Mouse (Mus musculus) layer of hippocampus, adult 11-12 months (tissue): ENCODE data around the gene Zbtb20.
A peak's percentile ranks its signal among the peaks of the same experiment; 100 is the strongest.

Experiments
- DNase-seq: peaks from one replicate; pipeline ENCODE4 v3.0.0; 2022; ENCODE audit warnings: low spot score

Zbtb20 gene

DNA sequence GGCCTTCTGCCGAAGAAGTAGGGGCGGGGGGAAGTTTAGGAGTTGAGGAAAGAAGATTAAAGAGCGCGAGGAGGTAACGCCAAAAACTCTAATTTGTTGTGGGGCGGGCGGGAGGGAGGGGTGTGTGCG, at the start of gene Zbtb20:
Gene Zbtb20, plus strand, starts transcription at position 30 of the 129 bp plus-strand sequence.
- DNase-seq: no peak

DNA sequence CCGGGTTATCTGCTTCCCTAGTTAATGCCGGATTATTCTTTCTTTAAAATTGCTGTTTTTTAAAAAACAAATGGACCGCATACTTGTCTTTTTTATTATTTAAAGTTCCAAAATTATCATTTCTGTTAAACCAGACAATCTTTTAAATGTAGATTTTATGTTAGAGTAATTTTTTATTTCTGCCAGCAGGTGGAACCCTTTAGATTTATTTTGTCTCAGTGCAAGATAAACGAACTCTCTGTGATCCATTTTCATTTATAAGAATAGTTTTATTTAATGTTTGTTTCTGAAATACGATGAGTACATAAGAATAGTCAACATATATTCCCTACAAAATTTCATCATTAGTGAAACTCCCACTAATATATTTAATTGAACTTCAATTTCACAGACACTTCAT, 39.7 kb upstream of the Zbtb20 start:
- DNase-seq: no peak

DNA sequence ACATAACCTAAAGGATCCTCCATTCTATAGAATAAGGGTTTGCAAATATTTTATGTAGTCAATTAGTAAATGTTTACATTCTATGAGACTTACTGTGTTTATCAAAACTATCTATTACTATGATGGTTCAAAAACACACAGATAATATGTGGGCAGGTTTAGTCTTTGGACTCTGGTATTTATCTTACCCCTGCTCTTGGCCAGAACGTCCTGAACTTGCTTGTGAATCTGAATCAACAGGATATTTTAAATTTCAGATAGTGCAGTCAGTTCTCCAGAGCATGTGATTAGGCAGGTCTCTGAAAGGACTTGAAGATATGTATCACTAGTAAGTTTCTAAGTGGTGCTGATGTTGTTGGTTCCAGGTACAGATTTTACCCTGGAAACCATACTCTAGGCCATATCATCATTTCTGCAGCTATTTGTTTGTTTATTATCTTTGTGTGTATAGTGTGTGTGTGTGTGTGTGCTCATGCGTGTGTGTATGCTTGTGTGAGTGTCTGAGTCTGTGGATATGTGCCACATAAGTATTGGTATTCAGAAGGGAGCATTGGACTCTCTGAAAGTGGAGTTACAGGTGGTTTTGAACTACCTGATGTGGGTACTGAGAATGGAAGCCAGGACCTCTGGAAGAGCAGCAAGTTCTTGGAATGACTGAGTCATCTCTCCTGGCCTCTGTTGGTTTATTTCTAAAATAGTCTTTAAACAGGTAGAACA, 39.1 kb upstream of the Zbtb20 start:
- DNase-seq: no peak

DNA sequence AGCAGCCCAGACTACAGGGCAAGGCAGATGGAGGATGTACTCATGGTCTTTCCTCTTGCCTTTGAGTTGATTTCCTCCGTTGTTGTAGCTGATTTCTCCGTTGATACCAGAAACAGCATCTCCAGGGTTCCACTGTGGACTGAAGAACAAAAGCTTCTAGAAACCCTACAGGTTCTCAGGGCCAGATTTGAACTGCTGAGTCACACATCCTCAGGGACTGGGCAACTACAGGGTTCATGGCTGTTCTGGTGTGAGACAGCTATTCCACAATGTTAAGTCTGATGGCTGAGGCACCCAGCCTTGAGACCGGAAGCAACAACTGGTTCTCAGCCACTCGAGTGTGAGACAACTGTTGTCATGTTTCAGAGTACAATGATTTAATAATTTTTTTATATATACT, 37.5 kb upstream of the Zbtb20 start:
- no peak for DNase-seq

DNA sequence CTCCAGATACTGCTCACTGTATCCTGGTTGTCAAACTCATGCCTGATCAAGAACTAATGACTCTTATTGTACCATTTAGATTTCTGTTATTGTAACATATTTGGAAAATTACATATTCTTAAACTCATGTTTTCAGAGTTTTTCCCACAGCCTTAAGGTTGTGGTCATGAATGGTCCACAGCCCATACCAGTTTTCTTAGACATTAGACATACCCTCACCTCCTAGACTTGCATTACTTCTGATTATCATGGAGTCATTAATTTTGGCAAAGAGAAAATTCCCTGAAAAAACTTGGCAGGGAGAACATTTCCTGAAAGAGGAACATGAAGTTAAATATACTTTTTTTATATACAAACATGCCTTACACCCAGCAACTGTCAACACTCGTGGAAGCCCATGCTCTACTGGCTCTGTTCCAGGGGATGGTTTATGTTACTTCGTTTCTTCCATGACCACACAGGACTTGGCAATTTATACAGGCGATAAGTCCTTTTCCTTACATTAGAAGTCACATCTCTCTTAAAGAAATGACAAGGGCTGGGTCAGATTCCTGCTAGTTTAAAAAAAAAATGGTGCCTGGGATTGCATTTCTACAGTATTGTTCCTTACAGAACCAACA, 18.0 kb upstream of the Zbtb20 start:
- DNase-seq: no peak

DNA sequence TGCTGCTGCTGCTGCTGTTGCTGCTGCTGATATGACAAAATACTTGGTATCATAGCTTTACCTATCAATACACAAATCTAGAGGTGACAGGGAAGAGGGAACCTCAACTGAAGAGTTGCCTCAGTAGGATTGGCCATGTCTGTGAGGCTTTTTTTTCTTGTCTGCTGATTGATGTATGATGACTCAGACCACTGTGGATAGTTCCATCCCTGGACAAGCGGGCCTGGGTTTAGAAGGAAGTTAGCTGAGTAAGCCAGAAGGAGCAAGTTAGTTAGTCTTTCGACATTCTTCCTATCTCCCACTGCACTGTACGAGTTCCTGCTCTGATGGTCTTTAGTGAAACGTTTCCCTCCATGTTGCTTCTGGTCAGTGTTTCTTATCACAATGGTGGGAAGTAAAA, 16.4 kb upstream of the Zbtb20 start:
- no peak for DNase-seq

DNA sequence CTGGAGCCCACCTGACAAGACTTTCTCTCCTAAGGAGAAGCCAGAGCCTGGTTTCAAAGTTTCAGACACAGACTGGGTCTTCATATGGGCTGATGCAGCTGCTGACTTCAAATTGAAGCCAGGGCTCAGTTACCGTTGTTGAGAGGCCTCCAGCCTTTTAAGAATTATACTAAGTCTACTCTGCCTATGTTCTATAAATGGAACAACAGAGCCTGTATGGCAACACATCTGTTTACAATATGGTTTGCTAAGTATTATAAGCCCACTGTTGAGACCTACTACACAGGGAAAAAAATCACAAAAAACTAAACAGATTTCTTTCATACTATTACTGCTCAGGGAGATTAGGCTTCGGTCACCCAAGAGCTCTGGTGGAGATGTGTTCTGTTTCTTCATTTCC, 12.4 kb upstream of the Zbtb20 start:
- no peak for DNase-seq

DNA sequence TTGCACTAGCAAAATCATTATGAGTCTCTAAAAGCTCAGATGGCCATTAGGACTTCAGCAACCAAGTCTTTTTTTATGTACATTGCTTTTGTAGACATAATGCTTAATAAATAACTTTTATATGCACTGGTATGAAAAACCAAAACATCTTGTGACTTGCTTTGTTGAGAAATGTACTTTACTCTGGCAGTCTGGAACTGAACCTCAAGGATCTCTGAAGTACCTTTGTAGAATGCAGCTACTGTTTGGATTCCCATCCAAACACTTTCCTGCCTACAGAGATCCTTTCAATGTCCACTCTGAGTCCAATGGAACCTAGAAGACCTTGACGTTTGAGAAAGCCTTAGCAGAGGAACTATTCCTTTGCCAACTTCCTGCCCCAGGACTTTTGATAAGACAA, 9.6 kb upstream of the Zbtb20 start:
- no peak for DNase-seq

DNA sequence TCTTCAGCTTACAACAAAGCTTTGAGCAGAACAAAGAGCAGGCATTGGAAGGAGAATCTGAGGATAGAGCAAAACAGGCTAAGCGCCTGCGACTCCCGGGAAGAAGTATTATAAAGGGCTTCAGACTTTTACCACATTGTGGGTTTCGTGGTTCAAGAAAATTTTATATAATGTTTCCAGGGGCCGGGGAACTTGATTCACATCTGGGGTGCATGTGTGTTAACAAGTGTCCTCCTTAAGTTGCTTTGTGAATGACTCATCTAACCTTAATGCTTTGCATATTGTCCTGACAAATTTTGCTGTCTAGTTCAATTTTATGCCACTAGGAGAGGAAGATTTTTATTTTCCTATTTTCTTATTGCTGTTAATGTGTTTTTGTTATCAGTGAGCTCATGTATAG, 3.6 kb upstream of the Zbtb20 start:
- DNase-seq: no peak

DNA sequence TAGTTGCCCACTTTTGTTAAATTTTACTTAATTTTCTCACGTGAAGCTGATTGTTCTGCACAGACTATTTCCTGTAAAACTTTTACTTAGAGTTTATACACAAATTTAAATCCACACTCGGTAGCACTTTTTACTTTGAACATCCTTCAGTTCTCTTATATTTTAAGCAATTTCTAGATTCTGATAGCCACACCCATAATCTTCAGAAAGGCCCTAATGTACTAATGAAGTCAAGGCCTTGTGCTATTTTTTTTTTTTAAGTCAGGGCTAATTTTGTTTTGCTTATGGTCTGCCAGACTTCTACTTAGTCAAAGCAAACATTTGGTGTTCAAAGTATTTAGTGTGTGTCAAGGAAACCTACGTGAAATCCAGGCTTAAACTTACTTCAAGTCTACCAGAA, 1.7 kb upstream of the Zbtb20 start:
- no peak for DNase-seq

DNA sequence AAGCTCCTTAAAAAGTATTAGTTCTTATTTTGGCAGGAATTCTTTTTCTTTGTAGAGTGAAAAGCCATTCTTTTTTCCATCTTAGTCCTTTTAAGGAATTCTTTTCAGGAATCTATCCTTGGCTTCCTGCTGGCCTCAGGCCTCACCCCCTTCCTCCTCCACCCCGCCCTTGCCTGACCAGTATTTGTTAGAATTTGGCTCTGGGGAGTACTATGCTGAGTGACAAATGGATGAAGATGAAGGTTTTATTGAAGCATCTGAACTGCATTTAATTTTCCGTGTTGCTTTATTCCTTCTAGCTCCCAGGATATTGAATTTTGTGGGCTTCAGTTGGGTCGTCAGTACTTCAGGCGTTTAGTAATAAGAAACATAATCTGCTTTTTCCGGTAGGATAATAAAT, 1.2 kb upstream of the Zbtb20 start:
- DNase-seq: no peak

DNA sequence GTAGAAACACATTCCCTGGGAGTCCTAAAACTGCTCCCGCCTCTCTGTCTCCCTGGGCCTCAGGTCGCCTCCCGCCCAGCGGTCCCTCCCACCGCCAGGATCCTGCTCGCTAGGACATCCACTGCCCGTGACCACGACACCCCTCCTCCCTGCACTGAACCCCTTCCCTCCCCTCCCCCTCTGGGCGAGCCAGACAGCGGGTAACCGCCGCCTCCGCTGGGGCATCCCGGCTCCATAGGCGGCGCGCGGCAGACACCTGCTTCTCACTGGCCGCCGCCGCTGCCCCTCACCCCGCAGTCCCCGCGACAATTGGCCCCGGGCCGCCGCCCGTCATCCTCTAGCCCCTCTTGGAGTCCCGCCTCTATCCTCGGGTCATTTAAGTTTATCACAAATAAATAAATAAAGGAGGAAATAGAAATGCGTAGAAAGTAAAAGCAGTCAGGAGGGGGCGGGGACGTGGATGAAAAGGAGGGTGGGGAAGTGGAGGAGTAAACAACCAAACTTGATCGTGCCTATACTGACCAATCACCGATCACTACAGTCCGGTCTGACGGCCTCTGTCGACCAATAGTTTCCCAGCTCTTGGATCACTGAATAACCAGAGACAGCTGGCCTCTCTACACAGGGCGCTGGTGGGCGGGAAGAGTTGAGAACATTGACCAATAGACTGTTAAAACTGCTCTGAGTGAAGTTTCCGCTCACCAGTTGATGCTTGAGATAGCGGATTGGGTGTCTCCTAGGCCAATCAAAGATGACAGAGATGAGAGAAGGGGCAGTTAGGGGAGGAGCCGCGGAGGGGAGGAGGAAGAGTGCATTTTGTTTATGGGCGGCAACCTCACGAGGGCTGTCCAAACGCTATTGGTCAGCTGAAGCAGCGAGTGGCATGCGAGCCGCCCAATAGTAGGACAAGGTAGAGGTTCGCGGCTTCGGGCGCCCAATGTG, 500 bp upstream of the Zbtb20 start:
- DNase-seq: peak; percentile 99

DNA sequence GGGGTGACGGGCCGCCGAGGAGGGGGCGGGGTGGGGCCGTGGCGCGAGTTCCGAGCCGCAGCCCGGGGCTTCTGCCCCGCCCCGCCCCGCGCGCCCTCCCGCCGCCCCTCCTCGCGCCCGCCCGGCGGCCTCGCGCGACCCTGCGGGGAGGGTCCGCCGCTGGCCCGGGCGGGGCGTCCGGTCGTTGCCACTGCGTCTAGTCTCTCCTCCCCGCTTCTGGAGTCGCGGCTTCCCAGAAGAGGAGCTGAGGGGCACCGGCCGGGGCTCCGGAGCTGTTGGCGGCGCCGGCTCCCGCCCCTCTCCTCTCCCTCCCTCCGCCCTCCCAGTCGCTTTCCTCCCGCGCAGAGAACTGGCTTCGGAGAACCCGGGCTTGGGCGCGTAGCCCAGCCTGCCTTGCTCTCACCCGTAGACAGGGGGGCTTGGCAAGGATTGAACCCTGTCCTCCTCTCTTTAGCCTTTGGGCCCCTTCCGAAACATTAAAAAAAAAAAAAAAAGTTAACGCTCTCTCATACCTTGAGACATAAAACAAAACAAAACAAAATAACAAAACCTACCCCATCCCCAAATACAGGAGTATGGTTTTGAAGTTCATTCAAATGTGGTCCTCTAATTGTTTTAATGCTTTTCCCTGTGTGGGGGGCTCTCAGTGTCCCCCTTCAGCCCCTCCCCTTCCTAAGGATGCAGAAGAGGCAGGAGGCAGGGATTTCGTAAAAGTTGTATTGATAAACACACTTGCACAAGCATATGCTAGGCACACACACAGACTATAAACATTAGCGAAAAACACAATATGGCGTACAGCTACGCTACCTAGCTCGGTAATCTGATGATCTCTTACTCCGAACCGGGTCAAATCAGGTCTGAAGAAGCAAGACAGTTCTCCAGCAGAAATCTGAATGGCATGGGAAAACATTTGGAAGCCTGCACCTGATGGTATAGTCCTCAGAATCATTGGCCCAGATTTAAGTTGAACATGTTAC, 630 bp downstream of the Zbtb20 start:
- peak; percentile 58 for DNase-seq

DNA sequence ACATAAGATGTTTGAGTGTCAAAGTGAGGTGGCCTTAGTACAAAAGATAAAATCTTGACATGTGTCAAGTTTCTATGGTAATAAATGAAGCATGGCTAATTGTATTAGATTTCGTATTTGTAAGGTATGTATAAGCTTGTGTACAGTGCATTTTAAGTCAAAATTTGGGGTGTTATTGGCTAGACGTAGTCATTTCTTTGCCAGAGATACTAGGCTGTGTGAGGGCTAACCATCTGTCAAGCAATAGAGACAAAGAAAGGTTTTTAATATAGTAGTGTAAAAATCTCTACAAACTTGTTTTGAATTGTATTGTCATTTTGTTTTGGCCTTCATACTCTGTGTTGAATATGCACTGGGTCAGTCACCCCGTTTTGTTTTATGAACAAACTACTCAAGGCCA, 4.4 kb downstream of the Zbtb20 start:
- no peak for DNase-seq

DNA sequence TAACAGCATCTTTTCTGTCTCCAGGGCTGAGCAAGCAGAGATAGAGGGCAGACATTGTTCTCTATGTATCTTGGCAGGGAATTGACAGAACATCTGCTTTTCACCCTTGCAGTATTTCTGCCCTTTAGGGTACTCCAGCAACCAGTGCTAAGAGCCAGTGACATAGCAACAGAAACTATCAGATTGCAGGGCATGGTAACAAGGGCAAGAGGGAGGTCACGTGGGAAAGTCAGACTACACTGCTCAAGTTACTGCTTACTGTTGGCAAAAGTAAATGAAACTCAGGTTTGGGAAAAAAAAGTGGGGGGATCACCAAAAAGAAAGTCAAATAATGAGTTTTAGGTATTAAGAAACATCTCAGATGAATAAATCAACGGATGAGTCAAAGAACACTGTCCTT, 9.9 kb downstream of the Zbtb20 start:
- no peak for DNase-seq

DNA sequence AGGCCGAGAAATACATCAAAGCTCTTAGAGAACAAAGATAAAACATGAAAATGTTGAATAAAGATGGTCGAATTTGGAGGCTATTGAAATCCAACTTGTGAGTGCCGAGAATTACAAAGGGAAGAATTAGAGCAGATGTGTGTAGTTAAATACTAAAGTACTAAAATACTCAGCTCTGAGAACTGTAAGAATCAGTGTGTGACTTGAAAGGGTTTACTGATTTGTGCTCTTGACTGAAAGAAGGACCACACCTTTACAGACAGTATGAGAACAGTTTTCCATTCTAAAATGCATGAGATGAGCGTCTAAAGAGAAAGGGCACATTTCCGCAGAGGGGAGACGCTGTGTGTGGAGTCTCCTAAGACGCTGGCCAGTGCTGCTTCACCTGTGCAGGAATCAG, 10.3 kb downstream of the Zbtb20 start:
- no peak for DNase-seq

DNA sequence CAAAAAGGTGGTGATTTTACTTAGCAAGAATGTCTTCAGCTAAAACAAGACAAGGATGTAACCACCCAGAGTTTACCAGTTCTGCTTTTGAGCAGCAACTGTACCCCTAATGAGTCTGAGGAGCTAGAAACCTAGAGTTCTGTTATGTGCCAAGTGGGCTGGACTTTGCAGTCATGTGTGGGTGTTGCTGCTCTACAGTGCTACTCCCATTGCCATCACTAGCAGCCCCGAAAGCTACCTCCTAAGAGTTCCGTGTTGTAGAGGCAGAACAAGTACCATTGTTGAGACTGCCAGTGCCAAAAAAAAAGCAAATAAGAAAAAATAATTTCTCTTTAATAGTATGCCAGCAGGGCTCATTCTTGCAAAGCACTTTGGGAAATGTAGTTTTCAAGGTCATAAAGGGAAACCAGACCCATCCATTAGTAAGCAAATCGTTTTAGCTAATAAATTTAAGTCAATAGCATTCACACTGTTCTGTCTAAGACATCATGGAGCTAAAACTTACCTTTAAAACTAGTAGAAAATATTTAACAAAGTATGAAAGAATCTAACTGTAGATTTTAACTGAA, 21.5 kb downstream of the Zbtb20 start:
- DNase-seq: no peak

DNA sequence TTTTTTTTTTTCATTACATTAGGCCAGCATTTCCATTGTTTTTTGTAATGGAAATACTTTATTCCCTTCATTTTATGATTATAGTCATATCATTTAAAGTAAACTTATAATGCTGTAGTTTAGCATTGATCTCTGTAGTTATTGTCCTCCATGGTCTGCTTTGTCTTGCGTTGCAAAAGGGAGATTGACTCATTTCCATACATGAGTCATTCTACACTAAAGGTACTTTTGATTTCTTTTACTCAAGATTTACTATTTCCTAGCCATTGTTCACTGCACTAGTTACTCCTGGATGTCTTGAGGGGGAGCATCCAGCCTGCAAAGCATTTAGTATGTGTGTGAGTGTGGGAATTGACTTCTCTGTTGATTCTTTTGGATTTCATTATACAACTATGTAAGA, 24.6 kb downstream of the Zbtb20 start:
- no peak for DNase-seq

DNA sequence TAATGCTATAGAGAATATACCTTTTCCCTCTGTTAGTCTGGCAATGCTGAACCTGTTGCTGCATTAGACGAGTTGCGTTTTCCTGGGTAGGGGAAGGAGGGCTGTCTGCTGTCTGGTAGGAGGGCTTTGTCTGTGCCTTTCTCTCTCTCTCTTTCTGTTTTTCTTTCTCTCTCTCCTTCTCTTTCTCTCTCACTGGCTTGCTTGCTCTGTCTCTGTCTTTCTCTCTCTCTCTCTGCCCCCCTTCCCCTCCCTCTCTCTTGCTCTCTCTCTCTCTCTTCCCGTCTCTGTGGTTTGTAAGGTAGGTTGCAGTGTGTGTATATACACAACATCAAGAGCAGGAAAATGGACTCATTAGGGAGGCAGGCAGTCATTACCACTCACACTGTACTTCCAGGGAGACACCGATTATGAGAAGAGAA, 31.6 kb downstream of the Zbtb20 start:
- DNase-seq: no peak

DNA sequence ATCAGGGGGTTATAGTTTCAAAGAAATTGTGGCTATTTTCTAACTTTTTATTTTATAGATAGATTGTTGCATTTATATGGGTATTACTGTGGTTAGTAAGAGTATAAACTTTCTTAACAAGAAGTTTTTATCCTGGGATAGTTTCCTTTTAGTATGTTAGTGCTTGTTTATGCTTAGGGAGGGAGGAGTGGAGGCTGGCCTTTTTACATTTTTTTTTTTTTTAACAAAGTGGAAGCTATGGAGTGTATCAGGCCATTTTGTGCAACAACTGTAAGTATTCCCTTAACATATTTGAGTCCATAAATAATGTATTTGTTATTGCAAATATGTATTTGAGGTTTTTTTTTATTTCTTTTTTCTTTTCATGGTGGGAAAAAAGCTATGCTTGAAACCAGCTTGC, 32.7 kb downstream of the Zbtb20 start:
- no peak for DNase-seq

DNA sequence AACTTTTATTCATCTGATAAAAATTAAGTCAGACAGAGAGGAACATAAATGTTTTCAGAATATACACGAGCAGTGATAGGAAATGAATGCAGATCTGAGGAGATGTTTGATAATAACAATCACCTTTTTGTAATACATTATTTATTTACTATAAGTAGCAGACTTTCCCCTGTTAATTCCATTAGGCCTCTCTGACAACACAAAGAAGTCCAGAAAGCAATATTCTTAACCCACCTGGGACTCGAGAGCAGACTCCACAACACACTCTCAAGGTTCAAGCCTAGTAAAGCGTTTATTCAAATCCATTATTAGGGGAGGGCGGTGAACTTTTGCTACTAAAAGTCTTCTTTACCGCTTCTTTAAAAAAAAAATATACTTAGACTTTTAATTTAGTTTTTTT, 33.2 kb downstream of the Zbtb20 start:
- DNase-seq: no peak

DNA sequence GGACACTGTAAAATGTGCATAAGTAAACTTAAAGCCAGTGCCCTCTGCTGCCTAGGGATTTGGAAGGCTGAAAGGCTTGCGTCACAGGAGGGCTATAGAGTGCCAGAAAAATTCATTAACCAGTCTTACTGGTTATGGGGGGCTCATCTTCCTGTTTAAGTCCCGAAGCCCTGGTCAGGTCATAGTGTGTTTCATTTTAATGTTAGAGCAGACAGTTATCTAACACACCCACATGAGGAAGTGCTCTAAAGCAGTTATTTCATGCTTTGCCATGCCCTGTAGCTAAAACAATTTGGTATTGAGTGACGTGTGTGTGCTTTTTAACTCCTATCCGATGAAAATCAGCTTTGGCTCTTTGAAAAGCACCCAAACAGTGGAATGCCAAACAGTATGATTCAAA, 34.3 kb downstream of the Zbtb20 start:
- DNase-seq: no peak
